Mouse (Mus musculus): Measurements from ENCODE around the gene 1700001P01Rik.

DNA sequence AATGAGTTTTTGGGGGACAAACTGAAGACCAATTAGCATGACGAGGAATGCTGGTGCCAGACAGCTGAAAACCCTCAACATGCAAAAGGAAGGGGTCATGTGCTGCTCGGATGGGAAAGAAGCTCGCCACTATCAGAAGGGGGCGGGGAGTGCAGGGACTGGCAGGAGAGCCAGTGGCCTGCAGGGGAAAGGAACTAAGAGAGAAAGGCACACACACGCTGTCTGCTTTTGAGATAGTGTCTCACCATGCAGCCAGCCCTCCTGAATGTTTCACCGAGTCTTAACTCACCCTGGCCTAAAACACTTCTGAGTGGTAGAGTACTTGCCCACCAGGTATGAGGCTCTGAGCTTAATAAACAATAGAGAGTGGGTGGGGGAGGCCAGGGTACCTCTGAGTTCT is 16.8 kb downstream of the 1700001P01Rik start:
- TF ChIP-seq EP300 (IDR thresholded peaks at IDR 0.05; ENCODE audit: low read depth) (no peak), CTCF (IDR thresholded peaks at IDR 0.05; ENCODE audit: low read depth) (no peak)

Measured in liver, embryonic 14.5 days (tissue).